Mouse (Mus musculus) monocyte, adult 5-6 weeks (primary cell): ENCODE results near the gene Olfr1358. TPM values are rescaled to one million over a fixed set of nuclear protein-coding genes. Genes with fewer than 3 reads are reported as not detected.
"Not testable (repeated sequence)": the region's sequence is repeated elsewhere in the genome, so short reads cannot be mapped to it uniquely, and the experiment has no call there.

ENCODE experiments used
- ATAC-seq: fragments of 153-309, 156-312 bp; replicated peaks from 2 replicates; pipeline ENCODE4 v1.8.0; 2017; ENCODE audit warnings: mild to moderate bottlenecking; ENCODE audit not compliant: low TSS enrichment, insufficient number of reproducible peaks, severe bottlenecking, poor library complexity, low FRiP score
- total RNA-seq: library from RNA; stranded (forward); fragments of 200-1000, 200-491, 200-594 nt; gene quantifications from 3 replicates; pipeline ENCODE4 v1.2.3, GENCODE M21; 2017

Olfr1358 gene
- not detected in 3 replicates for total RNA-seq

DNA sequence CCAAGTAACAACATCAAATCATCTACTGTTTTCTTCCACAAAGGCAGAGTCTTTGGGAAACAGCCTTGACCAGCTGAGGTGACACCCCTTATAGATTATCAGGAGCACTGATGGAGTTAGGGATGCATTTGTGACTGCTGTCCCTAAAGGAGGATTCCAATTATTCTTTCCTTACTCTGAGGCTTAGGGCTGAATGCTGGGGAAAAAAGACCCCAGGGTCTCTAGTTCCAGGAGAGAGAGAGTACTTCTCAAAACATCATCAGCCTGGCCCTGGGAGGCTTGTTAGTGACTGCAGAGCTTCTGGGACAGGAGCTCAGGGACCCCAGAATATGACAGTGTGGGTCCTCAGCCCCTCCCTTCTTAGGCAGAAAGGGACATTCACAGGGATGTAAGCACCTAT lies at the start of gene Olfr1358:
Gene Olfr1358 (plus strand): TSS at position 301 of the 400 bp plus-strand sequence.
- ATAC-seq: no peak

DNA sequence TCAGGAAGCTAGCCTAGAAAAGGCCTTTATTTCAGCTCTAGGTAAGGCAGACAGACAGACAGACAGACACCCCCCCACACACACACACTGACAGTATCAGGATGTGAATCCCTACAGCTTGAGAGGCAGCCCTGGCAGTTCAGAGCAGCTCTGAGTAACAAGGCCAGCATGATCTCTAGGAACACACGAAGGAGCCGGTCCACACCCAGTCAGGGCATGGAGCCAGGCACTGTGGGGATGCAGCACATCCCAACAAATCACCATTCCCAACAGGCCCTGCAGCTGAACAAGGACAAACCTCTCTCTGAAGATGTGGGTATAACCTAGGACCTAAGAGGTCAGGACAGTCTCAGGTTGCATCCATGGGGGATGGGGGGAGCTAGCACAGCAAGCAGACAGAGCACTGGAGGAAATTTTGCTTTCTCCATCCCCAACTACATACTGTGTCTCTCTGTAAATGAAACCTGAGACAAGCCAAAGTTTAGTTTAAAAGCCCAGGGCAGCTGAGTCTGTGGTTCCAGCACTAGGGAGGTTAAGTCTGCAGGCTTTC lies 49.4 kb upstream of the Olfr1358 start:
- no peak for ATAC-seq

DNA sequence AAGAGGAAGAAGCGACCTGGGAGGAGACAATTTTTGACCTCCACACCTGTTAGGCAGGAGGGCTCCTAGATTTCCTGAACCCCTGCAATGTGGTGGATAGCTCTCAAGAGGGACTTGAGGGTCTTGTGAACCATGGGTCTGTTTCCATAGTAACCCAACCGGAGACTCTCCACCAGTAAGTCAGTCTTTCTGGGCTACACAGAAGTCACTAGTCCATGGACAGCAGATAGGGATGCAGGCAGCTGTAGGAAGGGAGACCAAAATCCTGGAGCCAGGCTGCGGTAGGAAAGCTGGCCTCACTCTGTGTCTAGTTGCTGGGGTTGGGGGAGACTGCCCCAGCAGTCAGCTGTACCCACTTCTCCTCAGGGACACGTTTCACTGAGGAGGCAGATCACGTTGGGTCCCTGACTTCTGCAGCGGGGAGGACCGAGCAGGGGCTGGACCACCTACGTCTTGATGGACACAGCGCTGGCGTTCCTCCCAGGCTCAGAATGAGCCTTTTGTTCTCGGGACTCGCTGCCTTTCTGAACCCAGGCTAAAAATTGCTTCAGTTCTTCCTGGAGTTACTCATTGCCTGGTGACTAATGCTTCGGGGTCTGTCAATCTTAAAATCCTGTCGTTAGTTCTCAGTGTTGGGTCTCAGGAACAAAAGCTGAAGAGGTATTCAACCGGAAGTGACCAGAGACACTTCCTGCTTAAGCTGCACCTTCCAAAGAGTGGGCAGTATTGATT lies 46.5 kb upstream of the Olfr1358 start:
- no peak for ATAC-seq

DNA sequence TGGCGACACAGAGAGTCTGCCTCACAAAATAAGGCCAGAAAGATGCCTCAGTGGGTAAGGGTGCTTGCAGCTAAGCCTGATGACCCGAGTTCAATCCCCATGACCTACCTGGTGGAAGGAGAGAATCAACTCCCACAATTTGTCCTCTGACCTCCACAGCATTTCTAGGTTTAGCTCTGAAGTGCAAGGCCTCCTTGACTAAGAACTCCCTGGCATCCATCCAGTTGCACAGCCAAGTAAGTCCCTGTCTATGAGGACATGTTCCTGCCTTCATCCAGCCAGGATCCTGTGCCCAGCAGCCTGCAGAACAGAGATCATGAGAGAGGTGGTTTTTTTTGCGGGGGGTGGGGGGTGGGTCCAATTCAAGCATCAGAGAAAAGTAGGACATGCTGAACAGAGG lies 45.2 kb upstream of the Olfr1358 start:
- no peak for ATAC-seq

DNA sequence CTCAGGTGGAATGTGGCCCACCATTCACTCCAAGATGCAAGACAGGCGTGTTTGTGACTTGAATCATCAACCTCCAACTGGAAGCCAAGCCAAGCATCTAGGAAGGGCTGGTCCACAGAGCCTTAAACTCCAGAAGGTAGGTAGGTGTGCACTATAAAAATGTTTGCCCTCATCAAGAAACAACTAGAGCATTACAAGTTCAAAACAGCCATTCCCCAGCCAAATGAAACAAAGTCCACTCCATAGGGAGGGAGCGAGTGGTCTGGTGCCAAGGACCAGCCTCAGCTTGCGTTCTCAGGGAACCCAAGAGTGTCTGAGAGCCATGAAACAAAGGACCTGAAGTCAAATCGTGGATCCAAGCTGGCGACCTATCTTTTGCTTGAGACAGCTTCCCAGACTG lies 43.8 kb upstream of the Olfr1358 start:
- ATAC-seq: no peak

DNA sequence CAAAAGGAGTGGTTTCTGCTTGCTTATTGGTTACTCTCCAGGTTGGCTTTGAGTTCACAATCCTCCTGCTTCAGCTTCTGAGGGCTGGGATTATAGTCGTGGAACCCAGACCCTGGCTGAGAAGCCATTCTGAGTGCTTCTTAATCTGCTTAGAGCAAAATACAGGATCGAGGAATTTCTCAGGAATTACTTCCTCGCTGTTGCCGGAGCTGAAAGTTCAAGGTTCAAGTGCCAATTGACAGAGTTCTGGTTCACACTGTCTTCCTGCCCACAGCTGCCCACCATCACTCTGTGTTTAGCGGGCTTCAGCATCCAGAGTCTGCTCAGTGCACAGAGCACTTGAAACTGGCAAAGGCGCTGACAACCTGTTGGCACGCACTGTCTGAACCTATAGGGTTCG lies 42.5 kb upstream of the Olfr1358 start:
- ATAC-seq: no peak

DNA sequence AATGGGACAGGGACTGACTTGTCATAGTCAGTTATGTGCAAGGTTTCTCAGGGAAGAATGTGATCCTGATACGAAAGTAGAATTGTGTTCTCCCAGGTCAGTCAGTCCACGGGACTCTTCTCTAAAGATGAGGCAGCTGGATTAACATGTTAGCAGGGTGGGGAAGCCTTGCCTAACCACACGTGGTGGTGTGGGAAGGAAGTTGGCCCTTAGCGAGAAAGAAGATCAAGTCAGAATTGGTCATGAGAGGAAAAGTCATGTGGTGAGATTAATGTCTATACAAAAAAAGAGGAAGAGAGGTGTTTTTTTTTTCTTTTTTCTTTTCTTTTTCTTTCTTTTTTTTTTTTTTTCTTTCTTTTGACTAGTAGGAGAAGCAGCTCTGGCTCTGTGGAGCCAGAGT lies 40.4 kb upstream of the Olfr1358 start:
- ATAC-seq: peak; percentile 79

DNA sequence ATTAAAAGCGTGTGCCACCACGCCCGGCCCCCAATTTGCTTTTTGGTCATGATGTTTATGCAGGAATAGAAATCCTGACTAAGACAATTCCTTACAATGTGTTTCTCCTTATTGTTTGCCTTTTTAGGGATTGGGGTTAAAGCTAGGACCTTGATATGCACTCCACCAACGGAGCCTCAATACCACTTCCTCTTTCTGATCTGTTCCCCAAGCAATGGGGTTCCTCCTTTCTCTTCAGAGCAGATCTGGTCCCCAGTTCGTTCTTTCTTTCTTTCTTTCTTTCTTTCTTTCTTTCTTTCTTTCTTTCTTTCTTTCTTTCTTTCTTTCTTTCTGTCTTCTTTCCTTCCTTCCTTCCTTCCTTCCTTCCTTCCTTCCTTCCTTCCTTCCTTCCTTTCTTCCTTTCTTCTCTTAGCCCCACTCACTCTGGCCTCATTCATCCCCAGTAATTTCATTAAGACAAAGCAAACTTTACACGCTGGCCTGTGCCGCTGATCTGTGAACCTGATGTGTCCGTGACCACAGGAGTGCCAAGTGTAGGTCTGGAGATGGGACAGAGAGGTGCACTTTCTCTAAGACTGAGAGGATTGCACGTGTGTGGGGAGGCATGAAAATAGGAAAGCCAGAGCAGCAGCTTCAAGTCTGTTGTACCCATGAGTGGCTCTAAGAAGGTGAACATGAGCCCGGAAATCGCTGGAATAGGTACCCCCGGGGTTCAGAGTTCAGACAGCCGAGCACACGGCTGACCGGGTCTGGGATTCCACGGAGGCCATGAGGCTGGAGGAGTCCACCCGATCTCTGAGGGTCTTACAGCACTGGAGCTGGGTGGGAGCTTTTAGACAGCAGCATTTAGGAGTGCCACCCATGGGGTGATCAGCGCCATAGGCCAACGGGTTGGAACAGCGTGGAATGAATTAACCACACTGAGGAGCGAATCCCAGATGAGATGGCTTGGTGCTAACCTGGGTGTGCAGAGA lies 36.0 kb upstream of the Olfr1358 start:
- peak; percentile 49; the same call in 1 of the 2 replicates for ATAC-seq

DNA sequence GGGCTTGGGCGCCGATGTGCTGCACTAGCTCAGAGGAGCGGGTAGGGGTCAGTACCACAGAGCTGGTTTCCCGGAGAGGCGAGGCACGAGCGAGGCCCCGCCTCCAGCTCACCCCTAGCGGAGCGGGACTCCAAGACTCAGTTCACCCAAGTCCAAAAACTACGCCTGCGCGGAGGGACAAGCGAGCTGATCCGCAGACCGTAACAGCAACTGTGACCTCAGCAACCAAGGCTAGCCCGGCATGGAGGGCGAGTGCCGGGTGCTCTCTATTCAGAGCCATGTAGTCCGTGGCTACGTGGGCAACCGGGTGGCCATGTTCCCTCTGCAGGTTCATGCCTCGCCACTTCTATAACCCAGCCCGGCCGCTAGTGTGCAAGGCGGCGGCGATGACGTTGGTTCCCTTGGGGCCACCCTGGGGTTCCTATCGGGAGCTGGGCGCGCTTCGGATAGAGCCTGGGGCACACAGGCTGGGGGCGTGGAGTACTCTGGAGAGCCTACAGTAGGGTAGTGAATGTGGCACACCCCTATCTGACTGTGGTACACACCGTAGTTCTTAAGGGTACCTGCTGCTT lies 35.2 kb upstream of the Olfr1358 start:
- ATAC-seq: peak; percentile 77

DNA sequence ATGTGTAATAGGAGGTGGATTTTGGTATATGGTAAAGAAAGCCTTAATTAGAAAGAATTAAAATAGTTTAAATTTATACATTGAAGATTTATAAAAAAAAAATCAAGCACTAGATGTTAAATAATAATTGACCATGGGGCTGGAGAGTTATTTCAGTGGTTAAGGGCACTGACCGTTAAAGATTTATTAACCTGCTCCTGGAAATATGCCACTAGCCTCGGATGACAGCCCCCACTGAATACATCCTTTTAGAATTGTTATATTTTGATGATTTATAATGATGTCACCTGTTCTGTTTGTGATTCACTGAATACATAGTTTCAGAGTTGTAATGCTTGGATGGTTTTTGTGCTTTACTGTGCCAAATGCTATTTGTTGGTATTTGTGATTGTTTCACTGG lies 31.9 kb upstream of the Olfr1358 start:
- ATAC-seq: not testable (repeated sequence)

DNA sequence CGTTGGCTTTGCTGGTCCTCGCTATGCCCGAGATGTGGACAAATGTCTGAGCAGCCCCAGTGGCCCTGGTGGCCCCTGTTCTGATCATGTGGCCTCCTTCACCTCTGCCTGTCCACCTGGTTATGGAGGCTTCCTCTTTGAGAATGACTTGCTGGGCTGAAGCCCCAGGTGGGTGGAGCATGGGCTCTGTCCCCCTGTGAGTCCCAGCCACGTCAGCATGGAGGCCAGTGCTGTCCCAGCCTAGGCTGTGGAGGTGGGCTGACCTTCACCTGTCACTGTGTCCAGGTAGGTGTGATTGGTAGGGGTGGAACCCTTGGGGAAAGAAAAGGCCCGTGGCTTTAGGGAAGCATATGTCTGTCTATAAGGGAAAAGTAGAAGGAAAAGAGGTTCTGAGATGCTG lies 30.4 kb upstream of the Olfr1358 start:
- no peak for ATAC-seq

DNA sequence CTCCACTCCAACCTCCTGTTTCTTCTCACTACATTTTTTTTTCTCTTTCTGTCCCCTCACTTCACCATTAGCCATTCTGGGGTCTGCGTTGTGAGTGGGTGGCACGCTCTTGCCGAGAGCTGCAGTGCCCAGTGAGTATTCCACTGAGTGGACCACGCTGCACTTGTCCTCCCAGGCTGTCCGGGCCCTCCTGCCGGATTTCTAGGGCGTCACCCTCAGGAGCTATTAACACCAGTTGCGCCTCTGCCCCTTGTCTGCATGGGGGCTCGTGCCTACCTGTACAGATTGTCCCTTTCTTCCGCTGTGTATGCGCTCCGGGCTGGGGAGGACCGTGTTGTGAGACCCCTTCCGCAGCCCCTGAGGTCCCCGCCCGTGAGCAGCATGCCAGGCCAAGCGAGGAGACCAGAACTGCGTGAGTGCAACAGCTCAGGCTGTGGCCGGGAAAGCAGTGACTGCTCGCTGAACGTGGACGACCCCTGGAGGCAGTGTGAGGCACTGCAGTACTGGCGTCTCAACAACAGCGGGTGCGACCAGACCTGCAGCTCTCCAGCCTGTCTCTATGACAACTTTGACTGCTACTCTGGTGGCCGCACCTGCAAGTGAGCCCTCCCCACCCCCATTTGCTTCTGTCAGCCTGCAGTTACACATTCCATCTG lies 29.7 kb upstream of the Olfr1358 start:
- ATAC-seq: peak; percentile 88

DNA sequence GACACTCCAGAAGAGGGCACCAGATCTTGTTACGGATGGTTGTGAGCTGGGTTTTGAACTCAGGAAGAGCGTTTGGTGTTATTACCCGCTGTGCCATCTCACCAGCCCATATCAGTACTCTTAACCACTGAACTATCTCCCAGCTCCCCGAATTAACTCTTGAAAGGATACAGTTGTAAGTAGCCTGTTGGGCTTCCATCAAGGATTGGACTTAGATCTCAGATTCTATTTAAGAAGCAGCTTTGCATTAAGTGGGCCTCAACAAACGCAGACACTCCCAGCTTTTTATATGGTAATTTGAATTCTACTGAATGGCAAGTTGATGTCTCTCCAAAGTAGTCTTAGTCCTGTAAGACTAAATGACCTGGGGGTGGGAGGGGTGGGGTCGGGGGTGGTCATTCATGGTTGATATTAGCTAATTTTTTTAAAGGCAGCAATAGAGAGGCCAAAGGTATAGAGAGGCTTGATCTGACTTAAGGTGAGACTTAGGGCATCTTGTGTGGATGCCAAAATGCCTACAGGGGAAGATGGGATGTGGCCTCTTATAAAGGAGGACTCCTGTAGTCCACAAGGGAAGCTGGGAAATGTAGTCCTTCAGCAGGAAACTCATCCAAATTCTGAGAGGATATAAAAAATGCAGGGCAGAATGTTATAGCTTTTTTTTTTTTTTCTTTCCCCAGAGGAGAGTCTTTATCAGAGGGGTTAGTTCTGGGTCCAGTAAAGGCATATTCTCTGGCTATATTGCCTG lies 14.1 kb upstream of the Olfr1358 start:
- no peak for ATAC-seq

DNA sequence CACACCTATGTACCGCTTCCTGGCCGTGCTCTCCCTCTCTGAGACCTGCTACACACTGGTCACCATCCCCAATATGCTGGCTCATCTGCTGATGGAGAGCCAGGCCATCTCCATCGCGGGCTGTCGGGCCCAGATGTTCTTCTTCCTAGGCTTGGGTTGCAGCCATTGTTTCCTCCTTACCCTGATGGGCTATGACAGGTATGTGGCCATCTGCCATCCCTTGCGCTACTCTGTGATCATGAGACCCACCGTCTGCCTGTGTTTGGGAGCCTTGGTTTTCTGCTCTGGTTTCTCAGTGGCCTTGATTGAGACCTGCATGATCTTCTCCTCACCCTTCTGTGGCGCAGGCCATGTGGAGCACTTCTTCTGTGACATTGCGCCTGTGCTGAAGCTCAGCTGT lies 2.6 kb downstream of the Olfr1358 start:
- ATAC-seq: no peak

DNA sequence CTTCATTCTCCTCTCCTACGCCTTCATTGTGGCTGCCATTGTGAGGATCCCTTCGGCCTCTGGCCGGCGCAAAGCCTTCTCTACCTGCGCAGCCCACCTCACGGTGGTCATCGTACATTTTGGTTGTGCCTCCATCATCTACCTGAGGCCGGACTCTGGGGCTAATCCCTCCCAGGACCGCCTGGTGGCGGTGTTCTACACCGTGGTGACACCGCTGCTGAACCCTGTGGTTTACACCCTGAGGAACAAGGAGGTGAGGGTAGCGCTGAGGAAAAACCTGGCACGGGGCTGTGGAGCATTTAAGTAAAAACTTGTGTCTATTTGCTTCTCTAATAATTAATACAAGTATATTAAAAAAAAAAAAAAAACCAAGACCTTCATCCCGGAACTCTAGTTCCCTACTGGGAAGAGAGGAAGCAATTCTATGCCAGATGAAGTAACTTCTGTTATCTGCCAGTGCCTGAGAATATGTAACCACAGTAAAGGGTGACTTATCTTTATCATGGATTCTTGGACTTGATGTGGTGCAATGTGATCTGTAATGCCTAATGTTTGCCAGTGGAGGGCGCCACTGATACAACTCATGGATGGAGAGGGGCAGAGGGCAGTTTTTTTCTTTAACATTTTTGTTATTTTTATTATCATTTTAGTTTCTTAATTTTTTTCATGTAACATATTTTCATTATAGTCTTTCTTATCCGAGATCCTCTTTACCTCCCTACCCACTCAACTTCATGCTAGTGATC lies 3.2 kb downstream of the Olfr1358 start:
- no peak for ATAC-seq

DNA sequence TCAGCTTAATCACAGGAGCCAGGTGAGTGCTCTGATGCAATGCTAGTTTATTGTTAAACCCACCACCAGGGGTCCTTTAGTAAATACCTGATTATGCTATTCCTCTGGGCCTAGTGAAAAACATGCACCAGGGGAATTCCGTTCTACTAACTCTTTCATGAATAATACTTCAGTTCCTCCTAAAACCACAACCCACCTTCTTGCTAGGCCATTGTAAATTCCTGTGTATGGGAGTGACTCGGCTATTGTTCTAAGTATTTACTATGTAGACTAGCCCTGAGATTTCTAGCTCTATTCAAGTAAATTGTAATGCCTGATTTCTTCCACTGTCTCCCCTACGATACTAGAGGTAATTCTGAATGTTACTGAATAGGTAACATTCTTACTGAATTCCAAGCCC lies 7.8 kb downstream of the Olfr1358 start:
- ATAC-seq: not testable (repeated sequence)

DNA sequence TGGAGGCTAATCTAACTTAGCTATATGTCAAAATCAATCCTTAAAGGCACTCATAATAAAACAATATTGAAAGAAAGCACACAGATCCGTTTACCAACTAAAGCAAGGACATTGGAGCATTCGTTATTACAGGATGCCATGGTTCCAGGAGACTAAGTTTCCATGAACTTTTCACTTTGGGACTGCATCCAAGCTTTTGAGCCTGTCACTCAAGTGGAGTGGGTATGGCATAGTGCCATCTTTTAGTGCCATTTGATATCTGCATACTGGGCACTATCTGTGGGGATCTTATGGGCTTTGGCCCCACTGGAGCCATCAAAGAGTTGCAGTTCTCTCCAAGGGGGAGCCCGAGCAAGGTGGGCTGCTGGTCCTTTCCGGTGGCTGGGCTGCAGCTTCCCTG lies 8.3 kb downstream of the Olfr1358 start:
- no peak for ATAC-seq
